Mouse (Mus musculus): ENCODE measurements around the gene Pde8b. TPM values are rescaled to one million over a fixed set of nuclear protein-coding genes. Genes with fewer than 3 reads are reported as not detected.

The Pde8b gene
- polyA plus RNA-seq, 1 experiment from 2014 or later = 6.8 TPM

DNA sequence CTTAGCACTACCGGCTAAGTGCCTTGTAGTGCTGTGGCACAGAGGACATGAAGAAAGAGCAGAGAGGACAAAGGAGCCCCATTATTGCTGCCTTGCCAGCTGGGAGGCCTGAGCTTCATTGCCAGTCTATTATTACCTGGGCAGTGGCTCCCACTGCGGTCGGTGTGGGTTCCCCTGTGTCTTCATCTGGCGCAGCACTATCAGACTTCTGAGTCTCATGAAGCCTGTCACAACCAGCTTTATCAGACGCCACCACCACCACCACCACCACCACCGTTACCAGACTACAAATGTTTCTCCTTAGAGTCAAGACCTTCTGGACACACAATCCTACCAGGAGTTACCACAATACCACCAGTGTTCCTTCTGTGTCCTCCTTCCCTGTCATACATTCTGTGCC, 171.6 kb downstream of the Pde8b start:
- WGBS = 74% methylated on average over 6 of the region's 6 CpGs
- Histone ChIP-seq H3K36me3 (ENCODE audit: control insufficient read depth, insufficient read depth) (no peaks in the 10 kb centered on the region), H3K4me2 (ENCODE audit: low read length) (no peak overlapping the region), H3K4me3 (replicated peaks; ENCODE audit: low read length) (no peak overlapping the region), H3K27ac (ENCODE audit: low read length) (no peak overlapping the region), H3K27me3 (replicated peaks; ENCODE audit: control insufficient read depth, insufficient read depth, low read length) (no peaks in the 10 kb centered on the region), H3K9me3 (ENCODE audit: control insufficient read depth, low read length) (no peaks in the 10 kb centered on the region), H3K9ac (replicated peaks; ENCODE audit: low read depth, low read length) (no peak overlapping the region), H3K4me1 (replicated peaks; ENCODE audit: control insufficient read depth, insufficient read depth, low read length) (no peaks in the 10 kb centered on the region)
- ATAC-seq = no peak

DNA sequence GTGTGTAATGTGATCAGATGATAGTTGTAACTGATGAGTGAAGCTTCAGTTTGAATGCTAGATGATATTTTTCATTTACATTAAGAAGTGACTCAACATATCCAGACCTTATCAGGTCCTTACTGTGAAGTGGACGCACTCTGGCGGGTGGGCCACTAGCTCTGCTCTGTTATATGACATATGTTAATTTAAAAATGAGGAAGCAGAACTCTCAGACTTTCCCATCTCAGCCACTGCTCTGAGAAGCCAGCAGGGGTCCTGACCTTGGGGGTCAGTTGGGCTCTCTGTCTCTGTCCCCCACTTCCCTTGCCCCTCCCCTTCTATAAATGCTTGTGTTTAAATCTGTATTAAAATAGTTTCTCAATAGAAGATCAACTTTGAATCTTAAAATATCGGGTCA, 172.4 kb downstream of the Pde8b start:
- no peaks in the 10 kb centered on the region for H3K27me3 ChIP-seq (replicated peaks; ENCODE audit: control insufficient read depth, insufficient read depth, low read length)
- WGBS = 86% methylated on average over 3 of the region's 3 CpGs

GRCm38 (mm10) chr13:95076142-95076541, 174.0 kb downstream of the Pde8b start:
- Histone ChIP-seq H3K27me3 (replicated peaks; ENCODE audit: control insufficient read depth, insufficient read depth, low read length) (no peaks in the 10 kb centered on the region), H3K9ac (replicated peaks; ENCODE audit: low read depth, low read length) (no peak overlapping the region), H3K4me1 (replicated peaks; ENCODE audit: control insufficient read depth, insufficient read depth, low read length) (no peaks in the 10 kb centered on the region), H3K36me3 (ENCODE audit: control insufficient read depth, insufficient read depth) (no peaks in the 10 kb centered on the region), H3K4me2 (ENCODE audit: low read length) (no peak overlapping the region), H3K9me3 (ENCODE audit: control insufficient read depth, low read length) (no peaks in the 10 kb centered on the region), H3K4me3 (replicated peaks; ENCODE audit: low read length) (no peak overlapping the region), H3K27ac (ENCODE audit: low read length) (no peak overlapping the region)
- WGBS = 65% methylated on average over 2 of the region's 2 CpGs
- ATAC-seq = no peak

More for the DNA sequence above, 172.4 kb downstream of the Pde8b start:
- no peaks in the 10 kb centered on the region for H3K9me3 ChIP-seq (ENCODE audit: control insufficient read depth, low read length)
- H3K9ac ChIP-seq (replicated peaks; ENCODE audit: low read depth, low read length) = no peak overlapping the region
- no peaks in the 10 kb centered on the region for H3K4me1 ChIP-seq (replicated peaks; ENCODE audit: control insufficient read depth, insufficient read depth, low read length)
- no peak for ATAC-seq
- H3K36me3 ChIP-seq (ENCODE audit: control insufficient read depth, insufficient read depth) = no peaks in the 10 kb centered on the region
- no peak overlapping the region for H3K4me3 ChIP-seq (replicated peaks; ENCODE audit: low read length)
- H3K27ac ChIP-seq (ENCODE audit: low read length) = no peak overlapping the region
- no peak overlapping the region for H3K4me2 ChIP-seq (ENCODE audit: low read length)

GRCm38 (mm10) chr13:95073445-95074172, 176.5 kb downstream of the Pde8b start:
- Histone ChIP-seq H3K9me3 (ENCODE audit: control insufficient read depth, low read length) (no peaks in the 10 kb centered on the region), H3K4me1 (replicated peaks; ENCODE audit: control insufficient read depth, insufficient read depth, low read length) (no peaks in the 10 kb centered on the region), H3K9ac (replicated peaks; ENCODE audit: low read depth, low read length) (no peak overlapping the region), H3K4me3 (replicated peaks; ENCODE audit: low read length) (no peak overlapping the region), H3K36me3 (ENCODE audit: control insufficient read depth, insufficient read depth) (no peaks in the 10 kb centered on the region), H3K27ac (ENCODE audit: low read length) (no peak overlapping the region), H3K27me3 (replicated peaks; ENCODE audit: control insufficient read depth, insufficient read depth, low read length) (no peaks in the 10 kb centered on the region), H3K4me2 (ENCODE audit: low read length) (no peak overlapping the region)
- 51% methylated on average over 8 of the region's 8 CpGs for WGBS
- ATAC-seq = no peak

DNA sequence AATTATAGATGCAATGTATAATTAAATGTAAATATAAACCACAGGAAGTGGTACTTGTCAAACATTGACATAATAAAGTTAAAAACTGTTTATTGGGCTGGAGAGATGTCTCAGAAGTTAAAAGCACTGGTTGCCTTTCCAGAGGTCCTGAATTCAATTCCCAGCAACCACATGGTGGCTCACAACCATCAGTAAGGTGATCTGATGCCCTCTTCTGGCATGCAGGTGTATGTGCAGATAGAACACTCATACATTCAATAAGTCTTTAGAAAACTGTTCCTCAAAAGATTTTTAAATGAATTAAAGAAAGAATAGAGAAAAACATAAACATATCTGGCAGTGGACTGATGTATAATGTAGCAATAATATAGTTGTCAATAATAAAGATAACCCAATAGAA, 179.9 kb downstream of the Pde8b start:
- H3K4me3 ChIP-seq (replicated peaks; ENCODE audit: low read length) = no peak overlapping the region
- no peaks in the 10 kb centered on the region for H3K9me3 ChIP-seq (ENCODE audit: control insufficient read depth, low read length)
- no peak for ATAC-seq
- H3K27me3 ChIP-seq (replicated peaks; ENCODE audit: control insufficient read depth, insufficient read depth, low read length) = no peaks in the 10 kb centered on the region
- no peak overlapping the region for H3K27ac ChIP-seq (ENCODE audit: low read length)
- H3K9ac ChIP-seq (replicated peaks; ENCODE audit: low read depth, low read length) = no peak overlapping the region
- no peaks in the 10 kb centered on the region for H3K4me1 ChIP-seq (replicated peaks; ENCODE audit: control insufficient read depth, insufficient read depth, low read length)
- H3K4me2 ChIP-seq (ENCODE audit: low read length) = no peak overlapping the region
- no peaks in the 10 kb centered on the region for H3K36me3 ChIP-seq (ENCODE audit: control insufficient read depth, insufficient read depth)

DNA sequence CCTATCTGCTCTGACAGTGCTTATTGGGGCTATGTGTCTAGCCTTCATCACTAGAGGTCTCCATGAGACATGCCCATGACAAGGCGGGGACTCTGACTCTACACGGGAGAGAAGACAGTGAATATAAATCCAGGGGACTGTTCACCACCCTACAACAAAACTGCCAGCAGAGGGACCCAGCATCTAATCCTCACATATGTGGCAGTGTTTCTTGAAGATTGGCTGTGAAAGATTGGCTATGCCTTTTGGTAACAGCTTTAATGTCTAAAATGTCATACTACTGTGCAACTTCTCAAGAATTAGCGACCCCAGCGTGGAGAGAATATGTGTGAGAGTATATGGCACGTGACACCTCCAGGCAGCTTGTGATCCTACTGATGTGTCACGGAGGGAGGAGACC, 182.3 kb downstream of the Pde8b start:
- ATAC-seq = no peak
- Histone ChIP-seq H3K9me3 (ENCODE audit: control insufficient read depth, low read length) (no peaks in the 10 kb centered on the region), H3K4me2 (ENCODE audit: low read length) (no peak overlapping the region), H3K27me3 (replicated peaks; ENCODE audit: control insufficient read depth, insufficient read depth, low read length) (no peaks in the 10 kb centered on the region), H3K4me1 (replicated peaks; ENCODE audit: control insufficient read depth, insufficient read depth, low read length) (no peaks in the 10 kb centered on the region), H3K9ac (replicated peaks; ENCODE audit: low read depth, low read length) (no peak overlapping the region), H3K27ac (ENCODE audit: low read length) (no peak overlapping the region), H3K4me3 (replicated peaks; ENCODE audit: low read length) (no peak overlapping the region), H3K36me3 (ENCODE audit: control insufficient read depth, insufficient read depth) (no peaks in the 10 kb centered on the region)
- 64% methylated on average over 6 of the region's 6 CpGs for WGBS

- ATAC-seq = no peak
- WGBS = 78% methylated on average over 4 of the region's 4 CpGs
Measured at GRCm38 (mm10) chr13:95063390-95064017, 186.6 kb downstream of the Pde8b start.

DNA sequence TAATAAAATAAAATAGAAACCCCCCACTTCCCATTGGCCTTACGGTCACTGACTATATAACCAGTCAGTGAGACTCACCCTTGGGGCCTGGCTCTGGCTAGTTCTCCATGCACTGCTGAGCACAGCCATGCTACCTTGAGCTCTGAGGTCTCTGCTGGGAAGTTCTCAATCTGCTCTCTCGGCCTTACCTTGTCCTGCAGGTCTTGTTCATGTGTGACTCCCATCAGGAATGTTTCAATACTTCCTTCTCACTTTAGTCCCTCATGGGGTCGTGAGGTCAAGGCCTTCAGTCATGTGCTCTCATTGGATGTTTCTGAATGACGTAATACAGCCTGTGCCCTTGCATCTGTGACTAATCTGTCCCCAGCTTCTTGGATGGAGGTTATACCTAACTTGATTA, 191.3 kb downstream of the Pde8b start:
- Histone ChIP-seq H3K4me3 (replicated peaks; ENCODE audit: low read length) (no peak overlapping the region), H3K36me3 (ENCODE audit: control insufficient read depth, insufficient read depth) (no peaks in the 10 kb centered on the region), H3K9me3 (ENCODE audit: control insufficient read depth, low read length) (no peaks in the 10 kb centered on the region), H3K4me2 (ENCODE audit: low read length) (no peak overlapping the region), H3K9ac (replicated peaks; ENCODE audit: low read depth, low read length) (no peak overlapping the region), H3K27me3 (replicated peaks; ENCODE audit: control insufficient read depth, insufficient read depth, low read length) (no peaks in the 10 kb centered on the region), H3K27ac (ENCODE audit: low read length) (no peak overlapping the region), H3K4me1 (replicated peaks; ENCODE audit: control insufficient read depth, insufficient read depth, low read length) (no peaks in the 10 kb centered on the region)
- no peak for ATAC-seq
- WGBS = 87% methylated on average over 4 of the region's 4 CpGs

More at GRCm38 (mm10) chr13:95063390-95064017, 186.6 kb downstream of the Pde8b start:
- H3K4me1 ChIP-seq (replicated peaks; ENCODE audit: control insufficient read depth, insufficient read depth, low read length) = no peaks in the 10 kb centered on the region
- H3K36me3 ChIP-seq (ENCODE audit: control insufficient read depth, insufficient read depth) = no peaks in the 10 kb centered on the region
- no peaks in the 10 kb centered on the region for H3K9me3 ChIP-seq (ENCODE audit: control insufficient read depth, low read length)
- no peaks in the 10 kb centered on the region for H3K27me3 ChIP-seq (replicated peaks; ENCODE audit: control insufficient read depth, insufficient read depth, low read length)
- no peak overlapping the region for H3K4me2 ChIP-seq (ENCODE audit: low read length)
- no peak overlapping the region for H3K4me3 ChIP-seq (replicated peaks; ENCODE audit: low read length)
- H3K9ac ChIP-seq (replicated peaks; ENCODE audit: low read depth, low read length) = no peak overlapping the region
- H3K27ac ChIP-seq (ENCODE audit: low read length) = no peak overlapping the region

DNA sequence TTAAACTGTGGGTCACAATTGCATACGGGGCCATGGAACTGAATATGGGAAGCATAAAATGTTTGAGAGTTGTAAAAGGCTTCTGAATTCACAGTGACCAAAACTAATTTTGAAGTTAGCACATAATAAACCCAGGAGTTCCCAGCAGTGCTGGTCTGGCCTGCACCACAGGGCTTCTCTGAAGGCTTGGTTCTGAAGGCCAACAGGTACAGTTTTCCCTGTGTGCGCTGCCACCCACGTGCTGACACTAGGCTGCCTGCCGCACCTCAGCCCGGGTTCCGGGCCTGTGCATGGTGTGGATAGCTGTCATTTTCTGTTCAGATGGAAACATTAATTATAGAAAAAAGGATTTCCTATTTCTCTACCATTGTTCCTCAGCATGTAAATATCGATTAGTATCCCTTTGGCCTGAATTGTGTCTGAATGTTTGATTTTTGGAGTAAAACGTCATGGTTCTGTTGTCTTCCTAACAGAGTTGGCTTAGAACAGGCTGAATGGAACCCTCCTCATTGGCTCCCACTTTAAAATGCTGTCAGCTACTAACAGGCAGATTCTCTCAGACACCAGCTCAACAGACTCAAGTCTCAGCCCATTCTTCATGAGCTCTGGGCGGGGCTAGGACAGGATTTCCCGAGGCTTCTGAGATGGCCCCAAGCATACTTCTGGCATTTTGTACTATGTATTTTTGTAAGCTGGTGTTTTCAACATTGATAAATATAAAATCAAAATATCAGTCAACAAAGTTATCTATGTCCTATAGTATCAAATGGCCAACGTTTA, 193.4 kb downstream of the Pde8b start:
- Histone ChIP-seq H3K27me3 (replicated peaks; ENCODE audit: control insufficient read depth, insufficient read depth, low read length) (no peaks in the 10 kb centered on the region), H3K4me3 (replicated peaks; ENCODE audit: low read length) (no peak overlapping the region), H3K27ac (ENCODE audit: low read length) (no peak overlapping the region), H3K4me1 (replicated peaks; ENCODE audit: control insufficient read depth, insufficient read depth, low read length) (no peaks in the 10 kb centered on the region), H3K9ac (replicated peaks; ENCODE audit: low read depth, low read length) (no peak overlapping the region), H3K9me3 (ENCODE audit: control insufficient read depth, low read length) (no peaks in the 10 kb centered on the region), H3K36me3 (ENCODE audit: control insufficient read depth, insufficient read depth) (no peaks in the 10 kb centered on the region), H3K4me2 (ENCODE audit: low read length) (no peak overlapping the region)
- no peak for ATAC-seq
- 83% methylated on average over 11 of the region's 11 CpGs for WGBS

Data from forebrain, embryonic 16.5 days (tissue).